Comparison of ENCODE assay signal across 9 mouse cellular contexts in the genomic region with DNA sequence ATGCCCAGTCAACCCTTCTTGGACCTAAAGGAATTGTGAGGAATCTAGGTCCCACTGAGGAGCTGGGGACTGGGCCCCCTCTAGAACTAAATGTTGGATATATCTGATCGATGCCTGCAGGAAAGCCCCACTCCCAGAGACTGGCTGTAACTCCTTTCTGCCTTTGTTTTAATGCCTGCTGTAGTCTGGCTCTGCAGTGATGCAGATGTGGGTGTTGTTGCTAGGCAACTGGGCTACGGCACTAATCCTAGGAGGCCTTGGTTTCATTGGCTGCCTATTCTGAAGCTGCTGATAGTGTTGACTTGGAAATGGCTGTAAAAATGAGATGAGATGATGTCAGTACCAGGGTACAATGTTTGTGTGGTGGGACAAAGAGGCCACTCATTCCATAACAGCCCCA.
A peak's percentile ranks its signal among the peaks of the same experiment; 100 is the strongest.
DNase-seq lines count a peak whose midpoint lies in the region; ATAC-seq and TF ChIP-seq lines count a peak whose summit lies in the region.
"Had no signal": no experiment of that assay in that cellular context is flagged by ENCODE, and none has a peak within 500 bp of the region (broad histone marks: within the 10 kb centered on the region; RNA-seq: fewer than 3 reads in every experiment).

No protein-coding gene starts in this region.

- peaks cover 23% of the 10 kb centered on the region for H3K4me1 ChIP-seq in forebrain, embryonic 15.5 days
- H3K4me1 ChIP-seq in midbrain, postnatal 0 days (ENCODE audit: insufficient read depth, low read length), result peaks cover 13% of the 10 kb centered on the region; the same call in 1 of the 2 replicates
- H3K4me1 ChIP-seq in heart, embryonic 12.5 days (replicated peaks), result peaks cover 5% of the 10 kb centered on the region

- peak overlapping the region; percentile 89 for H3K27ac ChIP-seq in forebrain, embryonic 15.5 days (replicated peaks)
- peak overlapping the region; percentile 96 for H3K27ac ChIP-seq in midbrain, postnatal 0 days (ENCODE audit: low read depth, low read length)
- no peak overlapping the region for H3K27ac ChIP-seq in heart, embryonic 12.5 days (ENCODE audit: poor library complexity, severe bottlenecking)
- H3K27ac ChIP-seq: liver, embryonic 14.5 days had no signal

- H3K4me3 ChIP-seq in forebrain, embryonic 15.5 days, result no peak overlapping the region
- no peak overlapping the region for H3K4me3 ChIP-seq in midbrain, postnatal 0 days (ENCODE audit: low read depth, low read length)
- H3K4me3 ChIP-seq in heart, embryonic 12.5 days, result no peak overlapping the region

- TF ChIP-seq POLR2A in brain, embryonic 14.5 days (IDR thresholded peaks at IDR 0.05; ENCODE audit: borderline replicate concordance, extremely low read depth, insufficient read depth, insufficient read length, poor library complexity, severe bottlenecking), result no peak

- ATAC-seq in forebrain, embryonic 15.5 days (replicated peaks), result peak; percentile 96
- peak; percentile 94 for ATAC-seq in midbrain, postnatal 0 days (ENCODE audit: low FRiP score)
- no peak for ATAC-seq in heart, embryonic 12.5 days (ENCODE audit: insufficient number of reproducible peaks, low FRiP score)

- H3K36me3 ChIP-seq in forebrain, embryonic 15.5 days, result no peaks in the 10 kb centered on the region
- no peaks in the 10 kb centered on the region for H3K36me3 ChIP-seq in midbrain, postnatal 0 days (ENCODE audit: insufficient read depth, low read length)
- H3K36me3 ChIP-seq in heart, embryonic 12.5 days, result no peaks in the 10 kb centered on the region

- no peaks in the 10 kb centered on the region for H3K9me3 ChIP-seq in forebrain, embryonic 15.5 days
- no peaks in the 10 kb centered on the region for H3K9me3 ChIP-seq in midbrain, postnatal 0 days (ENCODE audit: low read length)
- H3K9me3 ChIP-seq in heart, embryonic 12.5 days (replicated peaks), result no peaks in the 10 kb centered on the region

- DNase-seq in brain, embryonic 14.5 days (ENCODE audit: low read depth), result peak; percentile 97
- DNase-seq in layer of hippocampus, postnatal 10 days (ENCODE audit: low spot score in 2 of 2), result peak; percentile 62 to 71
- peak; percentile 95 for DNase-seq in midbrain, postnatal 0 days (ENCODE audit: low spot score)
- no peak for DNase-seq in heart, adult 8-10 months (ENCODE audit: low spot score)
- DNase-seq in urinary bladder, postnatal 10 days (ENCODE audit: low spot score), result no peak
- no peak for DNase-seq in kidney, postnatal 14 days

- H3K9ac ChIP-seq in forebrain, embryonic 15.5 days (replicated peaks), result no peak overlapping the region
- H3K9ac ChIP-seq in midbrain, postnatal 0 days (replicated peaks; ENCODE audit: low read length, poor library complexity, severe bottlenecking), result 0 out of 2 replicates have a peak overlapping the region, but pooled peaks have one; percentile 19
- no peak overlapping the region for H3K9ac ChIP-seq in heart, embryonic 12.5 days
- H3K9ac ChIP-seq: liver, embryonic 14.5 days had no signal

- no peak overlapping the region for H3K4me2 ChIP-seq in forebrain, embryonic 15.5 days (replicated peaks)
- H3K4me2 ChIP-seq in midbrain, postnatal 0 days (ENCODE audit: low read depth, low read length, poor library complexity, severe bottlenecking), result no peak overlapping the region
- H3K4me2 ChIP-seq in heart, embryonic 12.5 days, result no peak overlapping the region

- no peaks in the 10 kb centered on the region for H3K27me3 ChIP-seq in forebrain, embryonic 15.5 days
- no peaks in the 10 kb centered on the region for H3K27me3 ChIP-seq in midbrain, postnatal 0 days (ENCODE audit: insufficient read depth, low read length)
- H3K27me3 ChIP-seq in heart, embryonic 12.5 days (replicated peaks), result no peaks in the 10 kb centered on the region

- no peak for TF ChIP-seq CTCF in brain, embryonic 14.5 days (IDR thresholded peaks at IDR 0.05; ENCODE audit: borderline replicate concordance, extremely low read depth, insufficient read depth, insufficient read length)
- TF ChIP-seq CTCF in midbrain, postnatal 0 days (IDR thresholded peaks at IDR 0.05), result no peak

- 0% methylated on average over 2 of the region's 2 CpGs for WGBS in forebrain, embryonic 15.5 days
- whole genome bisulfite sequencing in midbrain, postnatal 0 days, result 9% methylated on average over 2 of the region's 2 CpGs
- WGBS in heart, embryonic 12.5 days, result 31% methylated on average over 2 of the region's 2 CpGs

Comparison
In these comparisons a context has a peak if more than half of its experiments do, and no peak if none do; other contexts are left out.
1. DNase-seq: peak in brain, embryonic 14.5 days (single experiment), layer of hippocampus, postnatal 10 days (2 of 2) and midbrain, postnatal 0 days (single experiment); none in heart, adult 8-10 months (single experiment), urinary bladder, postnatal 10 days (single experiment) and kidney, postnatal 14 days (single experiment).